Mouse (Mus musculus): Measurements from ENCODE around the gene Zfp978.
"Not testable (repeated sequence)": the region's sequence is repeated elsewhere in the genome, so short reads cannot be mapped to it uniquely, and the experiment has no call there.

DNA sequence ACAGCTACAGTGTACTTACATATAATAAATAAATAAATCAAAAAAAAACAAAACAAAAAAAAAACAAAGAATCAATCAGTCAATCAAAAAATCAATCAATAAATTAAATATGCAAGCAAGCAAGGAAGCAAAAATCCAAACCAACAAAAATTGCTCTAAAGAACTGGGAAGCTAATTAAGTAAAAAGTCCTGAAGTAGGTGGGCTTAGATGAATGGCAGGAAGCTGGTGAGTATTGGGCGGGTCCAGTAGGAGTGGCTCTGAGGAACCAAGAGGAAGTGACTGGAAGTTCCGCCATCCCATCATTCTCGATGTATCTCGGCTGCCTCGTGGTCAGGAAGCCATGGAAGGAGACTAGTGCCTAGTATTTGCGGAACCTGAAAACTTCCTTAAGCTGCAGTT is at the start of gene Zfp978:
- not testable (repeated sequence) for TF ChIP-seq CTCF (IDR thresholded peaks at IDR 0.05; ENCODE audit: borderline replicate concordance, control insufficient read depth, extremely low read depth, insufficient read depth, low read length, poor library complexity); POLR2A (IDR thresholded peaks at IDR 0.05; ENCODE audit: control insufficient read depth, extremely low read depth, insufficient read depth, low read length, poor library complexity)

Measured in thymus, adult 2 months (tissue).